In the genomic region with DNA sequence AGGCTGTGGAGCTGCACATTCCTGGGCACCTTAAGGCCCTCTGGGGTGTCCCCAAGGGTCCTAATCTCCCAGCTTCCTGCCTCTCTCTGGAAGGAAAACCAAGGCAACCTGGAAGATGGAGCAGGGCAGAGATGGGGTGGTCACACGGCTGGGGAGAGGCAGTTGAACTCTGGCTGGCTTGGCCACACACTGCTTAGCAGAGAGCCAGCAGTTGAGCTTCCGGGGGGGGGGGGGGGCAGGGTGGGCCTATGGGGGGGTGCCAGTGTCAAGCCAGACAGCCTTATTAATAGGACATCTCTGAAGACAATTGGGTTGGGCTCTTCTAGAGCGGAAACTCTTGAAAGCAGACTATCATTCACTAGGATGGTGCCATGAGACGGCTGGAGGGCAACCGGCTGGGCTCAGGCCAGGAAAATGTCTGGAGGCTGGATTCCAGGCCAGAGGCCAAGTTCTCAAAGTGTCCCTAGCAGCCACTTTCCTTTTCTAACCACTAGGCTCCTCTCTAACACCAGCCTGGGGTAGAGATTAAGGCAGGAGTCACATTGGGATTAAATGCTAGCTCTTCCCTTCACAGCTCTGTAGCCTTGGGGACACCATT, we compare ENCODE assay signal across 15 mouse cellular contexts. TPM values are rescaled to one million over a fixed set of nuclear protein-coding genes. Genes with fewer than 3 reads are reported as not detected.
DNase-seq lines count a peak whose midpoint lies in the region; ATAC-seq and TF ChIP-seq lines count a peak whose summit lies in the region.
"Had no signal": no experiment of that assay in that cellular context is flagged by ENCODE, and none has a peak within 500 bp of the region (broad histone marks: within the 10 kb centered on the region; RNA-seq: fewer than 3 reads in every experiment).

No protein-coding gene starts in this region.

- peaks cover 21% of the 10 kb centered on the region for H3K4me1 ChIP-seq in kidney, adult 2 months (ENCODE audit: control insufficient read depth, insufficient read depth, low read length)
- no peaks in the 10 kb centered on the region for H3K4me1 ChIP-seq in kidney, embryonic 15.5 days
- H3K4me1 ChIP-seq: limb, embryonic 13.5 days had no signal

- DNase-seq in kidney, adult 2 months: peak; percentile 84
- DNase-seq in adrenal gland, postnatal 36 days: peak; percentile 71 to 79
- DNase-seq in heart, postnatal 36 days: peak; percentile 48 to 62
- DNase-seq in lung, postnatal 25 days (ENCODE audit: low spot score): peak; percentile 83
- DNase-seq in frontal cortex, postnatal 36 days (ENCODE audit: low spot score in 2 of 2): no peak
- no peak for DNase-seq in layer of hippocampus, postnatal 36 days
- DNase-seq: layer of hippocampus, adult 9-11 months; spleen, adult 18-20 months; thymus, postnatal 36 days had no signal

- 21% methylated on average over 5 of the region's 5 CpGs for WGBS in kidney, adult 2 months
- 65% methylated on average over 4 of the region's 5 CpGs for WGBS in kidney, embryonic 15.5 days

- H3K4me2 ChIP-seq in kidney, embryonic 15.5 days: no peak overlapping the region
- H3K4me2 ChIP-seq: hindbrain, embryonic 14.5 days; limb, embryonic 13.5 days had no signal

- no peak overlapping the region for H3K4me3 ChIP-seq in kidney, adult 2 months (ENCODE audit: insufficient read depth, low read depth, low read length)
- H3K4me3 ChIP-seq in kidney, embryonic 15.5 days (replicated peaks): no peak overlapping the region
- H3K4me3 ChIP-seq: limb, embryonic 13.5 days; megakaryocyte, embryonic 14.5 days had no signal

- H3K27ac ChIP-seq in kidney, adult 2 months (ENCODE audit: insufficient read depth, low read depth, low read length): no peak overlapping the region
- H3K27ac ChIP-seq in kidney, embryonic 15.5 days: no peak overlapping the region
- H3K27ac ChIP-seq: hindbrain, embryonic 14.5 days; limb, embryonic 13.5 days had no signal

- TF ChIP-seq CTCF in kidney, adult 2 months (conservative IDR thresholded peaks at IDR 0.05; ENCODE audit: insufficient read depth, insufficient read length, low read depth, low read length): no peak

- intact Hi-C loops in heart, postnatal 36 days (cut with DNase I): no loop called here

- no peaks in the 10 kb centered on the region for H3K27me3 ChIP-seq in kidney, adult 2 months (replicated peaks; ENCODE audit: control insufficient read depth, insufficient read depth, low read length)
- no peaks in the 10 kb centered on the region for H3K27me3 ChIP-seq in kidney, embryonic 15.5 days

- no peaks in the 10 kb centered on the region for H3K36me3 ChIP-seq in kidney, adult 2 months (ENCODE audit: control insufficient read depth, insufficient read depth, low read length)
- no peaks in the 10 kb centered on the region for H3K36me3 ChIP-seq in kidney, embryonic 15.5 days
- H3K36me3 ChIP-seq: limb, embryonic 13.5 days had no signal

- no peak for TF ChIP-seq POLR2A in kidney, adult 2 months (IDR thresholded peaks at IDR 0.05; ENCODE audit: low read depth, low read length)

- no peak for ATAC-seq in kidney, embryonic 15.5 days (replicated peaks; ENCODE audit: low FRiP score)

- H3K9me3 ChIP-seq in kidney, embryonic 15.5 days (replicated peaks): no peaks in the 10 kb centered on the region
- H3K9me3 ChIP-seq: limb, embryonic 13.5 days had no signal

- no peak overlapping the region for H3K9ac ChIP-seq in kidney, embryonic 15.5 days
- H3K9ac ChIP-seq: hindbrain, embryonic 14.5 days; limb, embryonic 13.5 days had no signal

RNA-seq across cellular contexts. Expression of gene Fam107a, which starts 24.8 kb away (rescaled TPM):
- polyA plus RNA-seq in kidney, adult 2 months (2012; rRNA removed): 119 and 151 TPM in 2 replicates
- 5.7 and 6.0 TPM in 2 replicates for polyA plus RNA-seq in kidney, embryonic 15.5 days (2015; fragmentation: Nextera tagmentation; extraction: Ambion mirVana)
- 1 to 10 TPM; 2.1 to 6.1 TPM for total RNA-seq in adrenal gland, postnatal 36 days (2021)
- total RNA-seq in heart, postnatal 36 days (2021): 10 to 100 TPM in 1 of 2 experiments, 1 to 10 TPM in 1; 6.4 to 13.2 TPM
- total RNA-seq in layer of hippocampus, postnatal 36 days (2021): 100 to 1,000 TPM; 250 to 311 TPM
- total RNA-seq: common myeloid progenitor, adult 5-6 weeks had no signal

RNA-seq across cellular contexts. Expression of gene Oit1, which starts 35.9 kb away (rescaled TPM):
- 1.3 and 1.5 TPM in 2 replicates for polyA plus RNA-seq in kidney, adult 2 months (2012; rRNA removed)
- polyA plus RNA-seq in kidney, embryonic 15.5 days (2015; fragmentation: Nextera tagmentation; extraction: Ambion mirVana): 1.3 and 5.1 TPM in 2 replicates
- total RNA-seq in adrenal gland, postnatal 36 days (2021): not detected
- total RNA-seq in heart, postnatal 36 days (2021): not detected
- not detected for total RNA-seq in layer of hippocampus, postnatal 36 days (2021)
- total RNA-seq: common myeloid progenitor, adult 5-6 weeks had no signal
- polyA plus RNA-seq: hindbrain, embryonic 14.5 days; limb, embryonic 13.5 days; neural tube, embryonic 14.5 days had no signal

Comparison
In these comparisons a context has a peak if more than half of its experiments do, and no peak if none do; other contexts are left out.
1. DNase-seq: peak in kidney, adult 2 months (single experiment), adrenal gland, postnatal 36 days (2 of 2), heart, postnatal 36 days (2 of 2) and lung, postnatal 25 days (single experiment); none in frontal cortex, postnatal 36 days (0 of 2) and layer of hippocampus, postnatal 36 days (0 of 2).
2. RNA of gene Fam107a, which starts 24.8 kb away (total RNA-seq): 250 to 311 TPM in layer of hippocampus, postnatal 36 days; 6.4 to 13.2 TPM in heart, postnatal 36 days and 2.1 to 6.1 TPM in adrenal gland, postnatal 36 days; every median in the first group is over 10 times any median in the second.